Mouse (Mus musculus) CH12.LX (cell line): ENCODE measurements around the gene Ost4. TPM values are rescaled to one million over a fixed set of nuclear protein-coding genes. Genes with fewer than 3 reads are reported as not detected.
A peak's percentile ranks its signal among the peaks of the same experiment; 100 is the strongest.

ENCODE experiments used
- DNase-seq: peaks from one replicate; pipeline ENCODE4 v3.0.0-alpha.2; 2013; ENCODE audit errors: extremely low read depth
- H3K27ac ChIP-seq: 2 replicates; pipeline ENCODE4 v1.5.1; 2012; ENCODE audit warnings: low read depth, mild to moderate bottlenecking, control low read depth, moderate library complexity; ENCODE audit not compliant: insufficient read depth
- H3K27me3 ChIP-seq: replicated peaks from 2 replicates; pipeline ENCODE3; 2012; ENCODE audit warnings: inconsistent platforms
- H3K36me3 ChIP-seq, 2 experiments: replicated peaks in 1 of 2; 2 replicates each; pipeline versions ENCODE3 to v1.6.1; 2012; ENCODE audit warnings: inconsistent platforms in 1 of 2, low read length in 1 of 2, mild to moderate bottlenecking in 1 of 2, mixed read lengths in 1 of 2, moderate library complexity in 1 of 2; ENCODE audit not compliant: control insufficient read depth in 1 of 2, insufficient read depth in 1 of 2
- H3K4me1 ChIP-seq, 2 experiments: 2 replicates each; pipeline ENCODE4 v1.6.1; 2012; ENCODE audit warnings: inconsistent platforms in 1 of 2, moderate library complexity in 1 of 2; ENCODE audit not compliant: insufficient read depth in 2 of 2, control insufficient read depth in 1 of 2
- H3K4me2 ChIP-seq: 2 replicates; pipeline ENCODE4 v1.6.1; 2012; ENCODE audit warnings: low read depth, mild to moderate bottlenecking, control low read depth; ENCODE audit not compliant: poor library complexity, insufficient read depth, severe bottlenecking
- H3K4me3 ChIP-seq, 3 experiments: fragments of 150-350 bp in 1 of 3; sonication (generic) in 1 of 3; replicated peaks in 1 of 3; 2 replicates each; pipeline versions ENCODE3 to v1.5.1; 2011 to 2012; ENCODE audit warnings: low read depth in 2 of 3, low read length in 2 of 3, mild to moderate bottlenecking in 2 of 3, moderate library complexity in 2 of 3, control low read depth in 1 of 3, improper control_type of control experiment in 1 of 3, inconsistent platforms in 1 of 3, mixed read lengths in 1 of 3; ENCODE audit not compliant: poor library complexity in 1 of 3
- H3K79me2 ChIP-seq: replicated peaks from 2 replicates; pipeline ENCODE4 v1.6.1; 2012; ENCODE audit warnings: mild to moderate bottlenecking, moderate library complexity; ENCODE audit not compliant: control insufficient read depth, poor library complexity, insufficient read depth, severe bottlenecking; ENCODE audit errors: extremely low read depth
- H3K9ac ChIP-seq: 2 replicates; pipeline ENCODE4 v1.6.1; 2012; ENCODE audit warnings: low read depth, mild to moderate bottlenecking, control low read depth, moderate library complexity; ENCODE audit not compliant: insufficient read depth
- H3K9me3 ChIP-seq: replicated peaks from 2 replicates; pipeline ENCODE3; 2012; ENCODE audit warnings: low read length, inconsistent platforms, mixed read lengths
- BHLHE40 ChIP-seq: IDR thresholded peaks from 2 replicates; pipeline ENCODE4 v1.6.1; 2011; ENCODE audit warnings: mild to moderate bottlenecking, low read depth, low read length, improper control_type of control experiment
- E2F4 ChIP-seq: IDR thresholded peaks from 2 replicates; pipeline ENCODE4 v1.6.1; 2011; ENCODE audit warnings: low read depth, low read length, improper control_type of control experiment; ENCODE audit not compliant: insufficient replicate concordance
- EP300 ChIP-seq: IDR thresholded peaks from 2 replicates; pipeline ENCODE4 v1.6.1; 2011; ENCODE audit warnings: low read length, improper control_type of control experiment
- ETS1 ChIP-seq: conservative IDR thresholded peaks from 2 replicates; pipeline ENCODE4 v1.6.1; 2012; ENCODE audit warnings: low read depth, mild to moderate bottlenecking, inconsistent platforms, low read length, improper control_type of control experiment, moderate library complexity
- GABPA ChIP-seq: IDR thresholded peaks from 2 replicates; pipeline ENCODE4 v1.6.1; 2012; ENCODE audit warnings: low read depth, low read length, improper control_type of control experiment, inconsistent platforms; ENCODE audit not compliant: insufficient replicate concordance
- HCFC1 ChIP-seq: IDR thresholded peaks from 2 replicates; pipeline ENCODE4 v1.6.1; 2012; ENCODE audit warnings: low read depth, mild to moderate bottlenecking, inconsistent platforms, low read length, improper control_type of control experiment
- IRF4 ChIP-seq: IDR thresholded peaks from 2 replicates; pipeline ENCODE4 v1.6.1; 2014; ENCODE audit warnings: low read depth, mild to moderate bottlenecking, inconsistent platforms, low read length, improper control_type of control experiment
- JUND ChIP-seq: conservative IDR thresholded peaks from 2 replicates; pipeline ENCODE4 v1.6.1; 2011; ENCODE audit warnings: low read depth, low read length, improper control_type of control experiment
- KAT2A ChIP-seq: IDR thresholded peaks from 2 replicates; pipeline ENCODE4 v1.6.1; 2012; ENCODE audit warnings: low read length, improper control_type of control experiment, inconsistent platforms; ENCODE audit not compliant: insufficient replicate concordance
- MEF2A ChIP-seq: IDR thresholded peaks from 2 replicates; pipeline ENCODE4 v1.6.1; 2014; ENCODE audit warnings: low read depth, mild to moderate bottlenecking, inconsistent platforms, low read length, improper control_type of control experiment, borderline replicate concordance
- MXI1 ChIP-seq: IDR thresholded peaks from 2 replicates; pipeline ENCODE4 v1.6.1; 2011; ENCODE audit warnings: mild to moderate bottlenecking, low read depth, low read length, improper control_type of control experiment
- MYC ChIP-seq: IDR thresholded peaks from 2 replicates; pipeline ENCODE4 v1.6.1; 2011; ENCODE audit warnings: low read depth, mild to moderate bottlenecking, improper control_type of control experiment, low read length
- NELFE ChIP-seq: IDR thresholded peaks from 2 replicates; pipeline ENCODE4 v1.6.1; 2011; ENCODE audit warnings: low read depth, low read length, improper control_type of control experiment
- RCOR1 ChIP-seq: conservative IDR thresholded peaks from 2 replicates; pipeline ENCODE4 v1.6.1; 2012; ENCODE audit warnings: low read depth, mild to moderate bottlenecking, inconsistent platforms, low read length, improper control_type of control experiment
- SMC3 ChIP-seq: IDR thresholded peaks from 2 replicates; pipeline ENCODE4 v1.6.1; 2011; ENCODE audit warnings: low read depth, low read length, improper control_type of control experiment
- TBP ChIP-seq: conservative IDR thresholded peaks from 2 replicates; pipeline ENCODE4 v1.6.1; 2011; ENCODE audit warnings: low read depth, low read length, improper control_type of control experiment
- TCF12 ChIP-seq: IDR thresholded peaks from 2 replicates; pipeline ENCODE4 v1.6.1; 2014; ENCODE audit warnings: low read depth, mild to moderate bottlenecking, inconsistent platforms, low read length, improper control_type of control experiment
- UBTF ChIP-seq: IDR thresholded peaks from 2 replicates; pipeline ENCODE4 v1.6.1; 2012; ENCODE audit warnings: low read depth, mild to moderate bottlenecking, inconsistent platforms, low read length, improper control_type of control experiment, moderate library complexity
- USF1 ChIP-seq: IDR thresholded peaks from 2 replicates; pipeline ENCODE4 v1.6.1; 2014; ENCODE audit warnings: low read depth, mild to moderate bottlenecking, inconsistent platforms, low read length, improper control_type of control experiment
- ZMIZ1 ChIP-seq: IDR thresholded peaks from 2 replicates; pipeline ENCODE4 v1.6.1; 2012; ENCODE audit warnings: low read depth, mild to moderate bottlenecking, inconsistent platforms, low read length, improper control_type of control experiment
- ZNF384 ChIP-seq: IDR thresholded peaks from 2 replicates; pipeline ENCODE4 v1.6.1; 2012; ENCODE audit warnings: low read depth, low read length, improper control_type of control experiment, inconsistent platforms
- dilution Hi-C: fragments of 300-500 bp; cut with MboI; formaldehyde crosslinking; loops from 2 replicates; pipeline ENCODE4 v1.14.3; 2020; ENCODE audit warnings: low sequenced_read_pairs; ENCODE audit not compliant: extremely low pct_unique_long_range_greater_than_20kb, extremely low pct_ligation_motif_present
- in situ Hi-C: fragments of 300-500 bp; cut with MboI; formaldehyde crosslinking; loops from 3 replicates; pipeline ENCODE4 v1.14.3; 2019; ENCODE audit warnings: low sequenced_read_pairs, low pct_ligation_motif_present, low pct_unique_long_range_greater_than_20kb, mixed read lengths
- polyA plus RNA-seq: library from polyadenylated mRNA; unstranded; fragments of >175 nt; gene quantifications from 2 replicates; pipeline ENCODE4 v1.2.1, GENCODE M21; 2012; ENCODE audit warnings: low read depth; ENCODE audit not compliant: insufficient read length
- total RNA-seq, 2 experiments: library from RNA; depleted of rRNA; stranded (reverse); fragments of 300-350 nt in 1 of 2; fragments of >200 nt in 1 of 2; gene quantifications; 2 replicates each; pipeline ENCODE4 v1.2.3; 2012 to 2014

Ost4 gene
- total and polyA plus RNA-seq, 3 experiments: 181 to 330 (median 263) TPM

DNA sequence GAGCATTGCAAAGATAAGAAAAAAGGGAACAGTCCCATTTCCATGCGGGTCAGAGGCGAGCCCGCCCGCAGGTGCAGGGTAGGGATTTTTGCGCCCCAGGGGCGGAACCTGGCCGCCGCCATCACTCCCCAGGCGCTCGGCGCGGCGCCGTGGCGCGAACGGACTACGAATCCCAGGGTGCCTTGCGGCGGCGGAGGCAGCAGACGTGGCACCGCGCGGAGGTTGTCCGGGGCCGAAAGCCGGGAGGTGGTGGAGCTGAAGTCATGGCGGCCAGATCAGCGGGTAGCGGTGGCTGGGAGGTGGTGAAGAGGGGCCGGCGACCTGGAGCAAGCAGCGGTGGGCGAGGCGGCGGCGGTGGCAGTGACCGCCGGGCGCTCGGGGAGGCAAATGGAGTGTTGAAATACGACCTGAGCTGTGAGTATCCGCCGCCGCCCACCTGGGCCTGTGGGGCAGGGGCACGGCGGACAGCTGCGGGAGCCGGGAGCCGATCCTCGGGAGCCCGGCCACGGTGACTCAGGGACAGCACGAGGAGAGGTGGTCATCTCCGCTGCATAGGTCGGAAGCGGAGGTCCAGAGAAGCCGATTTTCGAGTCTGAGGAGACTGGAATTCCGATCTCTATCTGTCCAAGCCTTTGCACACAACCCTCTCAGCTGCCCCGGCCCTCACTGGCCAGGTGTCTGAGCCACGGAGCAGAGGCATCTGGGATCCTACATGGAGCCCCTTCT, 38.0 kb downstream of the Ost4 start (continued):
- TF ChIP-seq TBP (0 out of 2 replicates have a peak, but pooled peaks have one; percentile 35), SMC3 (no peak), TCF12 (peak; percentile 92), ZMIZ1 (peak; percentile 86; the same call in 1 of the 2 replicates), KAT2A (peak; percentile 83; the same call in 1 of the 2 replicates), IRF4 (peak; percentile 50), MEF2A (no peak), ZNF384 (no peak), USF1 (no peak)

DNA sequence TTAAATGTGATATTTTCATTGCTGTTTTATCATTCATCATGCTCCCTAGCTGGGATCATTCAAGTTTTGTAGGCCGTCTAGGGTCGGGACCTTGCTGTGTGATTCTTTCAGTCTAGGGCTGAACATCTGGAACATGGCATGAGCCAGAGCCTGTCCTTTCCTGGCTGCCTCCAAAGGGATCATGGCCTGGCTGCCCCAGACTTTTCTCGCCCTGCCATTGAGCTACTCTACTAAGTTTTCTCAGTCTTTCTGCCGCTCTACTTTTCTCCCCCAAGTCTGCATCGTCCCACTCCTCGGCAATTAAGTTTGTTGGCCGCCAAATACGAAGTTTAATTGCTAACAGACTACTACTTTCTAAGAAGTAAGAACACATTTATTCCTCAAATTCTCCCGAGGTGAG, 38.6 kb downstream of the Ost4 start:
- dilution Hi-C loops: no loop called here

DNA sequence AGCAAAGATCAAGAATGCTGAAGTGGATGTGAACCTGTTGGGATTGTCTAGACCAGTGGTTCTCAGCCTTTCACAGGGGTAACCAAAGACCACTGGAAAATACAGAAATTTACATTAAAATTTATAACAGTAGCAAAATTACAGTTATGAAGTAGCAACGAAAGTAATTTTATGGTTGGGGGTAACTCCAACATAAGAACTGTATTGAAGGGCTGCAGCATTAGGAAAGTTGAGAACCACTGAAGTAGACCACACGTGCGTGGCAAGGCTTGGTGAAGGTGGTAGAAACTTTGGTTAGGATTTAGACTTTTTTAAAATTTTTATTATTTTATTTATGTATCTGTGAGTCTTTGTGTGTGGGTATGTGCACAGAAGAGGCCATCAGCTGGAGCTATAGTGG, 39.9 kb downstream of the Ost4 start, which contains the start of gene Tmem214:
Tmem214 (plus strand) TSS at position 301 of the 400 bp plus-strand sequence.
- Histone ChIP-seq H3K27ac (no peak within 1 kb of the TSS), H3K36me3 (peaks cover 17 to 24% of the 10 kb centered on the region in 2 experiments), H3K4me1 (peaks cover 21 to 54% of the 10 kb centered on the region in 2 experiments), H3K9ac (no peak within 1 kb of the TSS), H3K79me2 (peaks cover 9% of the 10 kb centered on the region), H3K4me2 (no peak within 1 kb of the TSS; the same call in 1 of the 2 replicates), H3K4me3 (no peak within 1 kb of the TSS)
- in situ Hi-C loops (no loop called here), dilution Hi-C loops (no loop called here)
- TF ChIP-seq HCFC1: no peak
- no peak for TF ChIP-seq MYC
- TF ChIP-seq BHLHE40: no peak
- TF ChIP-seq IRF4: no peak
- TF ChIP-seq E2F4: no peak
- TF ChIP-seq MXI1: no peak
- no peak for TF ChIP-seq ZNF384
- TF ChIP-seq TBP: no peak
- TF ChIP-seq ETS1: no peak
- TF ChIP-seq NELFE: no peak
- no peak for TF ChIP-seq SMC3
- TF ChIP-seq EP300: no peak
- TF ChIP-seq RCOR1: no peak
- TF ChIP-seq, all 38 proteins: peak for 0
- no peak for DNase-seq
- H3K9me3 ChIP-seq: no peaks in the 10 kb centered on the region
- H3K27me3 ChIP-seq: no peaks in the 10 kb centered on the region

More for the DNA sequence above, 38.6 kb downstream of the Ost4 start:
- peak overlapping the region in 2 of 3 experiments; percentile 8 to 90 for H3K4me3 ChIP-seq
- H3K9me3 ChIP-seq: no peaks in the 10 kb centered on the region
- peaks cover 29 to 36% of the 10 kb centered on the region in 2 experiments for H3K36me3 ChIP-seq
- TF ChIP-seq UBTF: no peak
- TF ChIP-seq JUND: no peak
- no peak for TF ChIP-seq GABPA
- TF ChIP-seq E2F4: no peak
- in situ Hi-C loops: no loop called here
- H3K79me2 ChIP-seq: peaks cover 9% of the 10 kb centered on the region
- DNase-seq: no peak
- H3K4me1 ChIP-seq: peaks cover 13 to 44% of the 10 kb centered on the region in 2 experiments
- H3K9ac ChIP-seq: peak overlapping the region; percentile 44
- peak overlapping the region; percentile 59 for H3K4me2 ChIP-seq
- H3K27ac ChIP-seq: no peak overlapping the region
- no peaks in the 10 kb centered on the region for H3K27me3 ChIP-seq
